Mouse (Mus musculus) gastrocnemius, adult 18-20 months (tissue): ENCODE data around the gene Nudcd3. TPM values are rescaled to one million over a fixed set of nuclear protein-coding genes. Genes with fewer than 3 reads are reported as not detected.

Source experiments
- DNase-seq: peaks from one replicate; pipeline ENCODE4 v3.0.0; 2021; ENCODE audit warnings: low spot score
- long read RNA-seq, 2 experiments: library from polyadenylated mRNA; stranded (forward); transcript quantifications; one replicate each; pipeline ENCODE4 v2.0.0; 2021
- total RNA-seq, 2 experiments: library from RNA; stranded (reverse); gene quantifications; 2 replicates each; pipeline ENCODE4 v1.2.3; 2021

Gene Nudcd3
- total RNA-seq = 10 to 100 TPM; 65.0 to 70.0 TPM
- long read RNA-seq, experiment 1, transcript Nudcd3-201 (6 exons, 3,927 nt) = major isoform, 170 of 204 reads
- long read RNA-seq, experiment 1, partial matches to known transcripts = 5 of 204 reads
- long read RNA-seq, experiment 1, other reads (novel, unspliced or antisense) = 29 of 204 reads
- long read RNA-seq, experiment 2, transcript Nudcd3-201 (6 exons, 3,927 nt) = major isoform, 120 of 155 reads
- long read RNA-seq, experiment 2, partial matches to known transcripts = 25 of 155 reads
- long read RNA-seq, experiment 2, other reads (novel, unspliced or antisense) = 10 of 155 reads

DNA sequence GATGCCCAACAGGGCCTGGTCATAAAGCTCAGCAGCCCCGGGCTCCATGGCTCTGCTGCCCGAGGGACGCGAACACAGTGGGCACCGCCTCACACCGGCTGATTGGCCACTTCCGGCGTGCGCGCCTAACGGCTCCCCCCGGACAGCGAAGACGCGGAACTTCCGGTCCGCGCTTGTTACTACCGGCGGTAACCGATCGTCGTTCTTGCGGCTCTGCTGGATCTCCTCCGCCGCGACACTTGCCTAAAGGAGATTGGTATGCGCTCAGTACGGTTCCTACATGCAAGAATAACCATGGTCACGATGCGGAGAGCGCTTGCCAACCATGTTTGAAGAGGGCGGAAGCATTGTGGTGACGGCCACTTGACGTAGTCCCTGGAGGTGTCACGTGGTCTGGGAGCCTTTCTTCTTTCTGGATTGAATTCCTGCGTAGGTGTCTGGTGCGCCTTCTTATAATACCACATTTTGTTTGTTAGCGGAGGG lies at the start of gene Nudcd3:
Gene Nudcd3, minus strand, starts transcription at position 329 of the 483 bp plus-strand sequence.
- peak; percentile 90 for DNase-seq

GRCm38 (mm10) chr11:6244707-6245106 lies 44.5 kb upstream of the Nudcd3 start:
- no peak for DNase-seq

GRCm38 (mm10) chr11:6233025-6233424 lies 32.8 kb upstream of the Nudcd3 start:
- no peak for DNase-seq

GRCm38 (mm10) chr11:6230012-6230411 lies 29.8 kb upstream of the Nudcd3 start, which contains the start of gene Npc1l1:
Npc1l1 (minus strand) TSS chr11:6230143.
- DNase-seq = no peak

- no peak for DNase-seq
These were observed 24.5 kb upstream of the Nudcd3 start for GRCm38 (mm10) chr11:6224541-6225229.

DNA sequence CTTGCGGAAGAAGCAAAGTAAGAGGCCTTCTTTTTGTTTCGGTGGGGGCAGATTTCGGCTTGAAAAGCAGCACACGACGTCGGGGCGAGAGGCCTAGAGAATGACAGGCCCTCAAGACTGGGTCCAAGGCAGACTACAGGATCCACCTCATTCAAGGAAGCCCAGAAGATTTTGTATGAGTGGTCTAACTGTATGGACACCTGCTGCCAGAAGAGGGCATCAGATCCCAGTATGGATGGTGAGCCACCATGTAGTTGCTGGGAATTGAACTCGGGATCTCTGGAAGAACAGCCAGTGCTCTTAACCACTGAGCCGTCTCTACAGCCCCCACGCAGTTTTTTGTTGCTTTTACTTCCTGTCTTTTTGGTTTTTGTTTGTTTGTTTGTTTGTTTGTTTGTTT lies 22.0 kb upstream of the Nudcd3 start:
- DNase-seq = no peak

- no peak for DNase-seq
These were observed 19.8 kb upstream of the Nudcd3 start for GRCm38 (mm10) chr11:6219967-6220366.

- DNase-seq = no peak
These were observed 18.1 kb upstream of the Nudcd3 start for GRCm38 (mm10) chr11:6218189-6218896.

DNA sequence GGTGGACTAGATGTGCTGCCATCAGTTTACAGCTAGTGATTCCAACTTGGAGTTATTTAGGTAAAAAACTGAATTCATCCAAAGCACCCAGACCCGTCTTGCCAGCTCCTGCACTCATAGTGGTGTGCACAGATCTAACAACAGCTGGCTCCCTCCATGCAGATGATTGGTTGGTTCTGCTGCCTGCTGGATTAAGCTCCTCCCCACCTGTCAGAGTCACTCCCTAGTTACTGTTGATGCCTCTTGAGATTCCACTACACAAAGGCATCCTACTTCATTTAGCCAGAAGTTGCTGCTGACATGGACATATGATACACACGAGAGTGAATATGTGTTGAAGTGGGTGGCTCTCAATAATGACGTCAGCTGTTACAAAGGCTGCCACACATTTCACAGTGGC lies 16.6 kb upstream of the Nudcd3 start:
- no peak for DNase-seq

- no peak for DNase-seq
These were observed 7.9 kb upstream of the Nudcd3 start for GRCm38 (mm10) chr11:6208158-6208557.

- no peak for DNase-seq
These were observed 6.9 kb upstream of the Nudcd3 start for GRCm38 (mm10) chr11:6207090-6207489.

DNA sequence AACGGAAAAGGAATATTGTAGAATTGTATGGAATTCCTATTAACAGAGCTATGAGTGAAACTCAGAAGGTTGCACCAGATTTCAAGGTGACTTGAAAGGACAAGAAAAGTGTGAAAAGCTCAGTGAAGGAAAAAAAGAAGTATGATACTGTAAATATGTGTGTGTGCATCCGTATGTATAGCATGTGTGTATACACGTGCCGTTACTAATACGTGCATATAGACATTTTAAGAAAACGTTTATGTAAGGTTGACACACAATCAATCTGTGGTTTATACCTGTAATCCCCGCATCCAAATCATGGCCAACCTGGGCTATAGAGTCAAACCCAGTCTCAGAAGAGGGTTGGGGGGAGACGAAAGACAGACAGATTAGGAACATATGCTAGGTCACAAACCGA lies 355 bp upstream of the Nudcd3 start:
- DNase-seq = no peak

DNA sequence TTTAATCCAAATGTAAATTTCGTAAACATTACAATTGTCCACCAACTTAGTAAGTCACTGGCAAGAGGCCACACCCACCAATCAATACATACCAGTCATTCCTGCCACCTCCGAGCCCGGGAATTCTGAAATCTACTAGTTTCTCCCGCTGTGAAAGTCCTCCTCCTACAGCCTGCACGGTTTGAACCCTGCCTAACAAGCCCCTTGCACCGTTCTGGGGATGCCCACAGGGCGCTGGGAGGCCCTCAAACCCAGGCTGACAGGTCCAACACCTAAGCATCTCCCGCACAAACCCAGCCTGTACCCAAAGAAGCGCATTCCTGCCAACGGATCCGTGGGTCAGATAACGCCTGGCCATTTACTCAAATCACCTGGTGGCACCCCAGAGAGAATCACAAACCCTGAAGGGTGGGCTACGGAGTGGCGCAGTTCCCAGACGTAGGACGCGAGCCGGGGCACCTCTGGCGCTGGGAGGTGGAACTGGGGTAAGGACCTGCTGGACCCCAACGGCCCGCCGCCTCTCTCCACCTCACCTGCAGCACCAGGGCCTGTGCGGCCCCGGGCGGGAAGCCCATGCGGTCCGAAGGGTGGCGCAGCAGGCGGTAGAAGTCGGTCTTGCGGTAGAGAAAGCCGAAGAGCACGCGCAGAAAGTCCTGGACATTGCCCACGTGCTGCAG lies 667 bp downstream of the Nudcd3 start, which contains the start of gene A730071L15Rik:
Gene A730071L15Rik, plus strand, starts transcription at position 620 of the 677 bp plus-strand sequence.
- DNase-seq = no peak

GRCm38 (mm10) chr11:6198449-6198848 lies 1.8 kb downstream of the Nudcd3 start:
- no peak for DNase-seq

DNA sequence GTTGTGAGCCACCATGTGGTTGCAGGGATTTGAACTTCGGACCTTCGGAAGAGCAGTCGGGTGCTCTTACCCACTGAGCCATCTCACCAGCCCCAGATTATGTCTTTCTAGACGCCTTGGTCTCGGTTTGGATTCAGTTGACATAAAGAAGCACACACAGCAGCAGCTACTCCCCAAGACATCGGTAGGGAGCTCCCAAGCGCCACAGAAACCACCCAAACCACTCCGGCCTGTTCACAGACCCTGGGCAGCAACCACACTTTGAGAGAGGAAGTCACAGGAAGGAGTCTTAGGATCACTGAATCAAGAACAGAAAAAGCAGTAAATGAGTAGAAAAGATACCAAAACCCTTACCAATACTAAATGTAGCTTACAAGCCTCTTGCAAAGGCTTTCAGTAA lies 3.4 kb downstream of the Nudcd3 start:
- DNase-seq = no peak

GRCm38 (mm10) chr11:6187878-6188277 lies 12.3 kb downstream of the Nudcd3 start:
- peak; percentile 96 for DNase-seq

DNA sequence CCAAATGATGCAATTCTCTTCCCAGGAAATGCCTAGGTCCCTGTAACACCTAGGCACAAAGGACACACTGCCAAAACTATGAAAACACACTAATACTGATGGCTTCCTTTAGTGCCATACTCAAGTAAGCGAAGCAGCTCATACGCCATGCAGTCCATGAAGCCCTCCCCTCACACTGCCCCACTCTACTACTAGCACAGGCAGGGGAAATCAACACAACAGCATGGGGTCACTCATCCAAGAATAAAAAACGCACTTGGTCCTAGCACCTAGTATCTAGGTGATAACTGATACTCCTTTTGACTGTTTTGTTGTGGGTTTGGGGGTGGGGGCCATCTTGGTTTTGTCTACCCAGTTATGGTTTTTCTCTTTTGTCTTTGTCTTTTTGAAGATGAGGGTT lies 12.8 kb downstream of the Nudcd3 start:
- DNase-seq = no peak

DNA sequence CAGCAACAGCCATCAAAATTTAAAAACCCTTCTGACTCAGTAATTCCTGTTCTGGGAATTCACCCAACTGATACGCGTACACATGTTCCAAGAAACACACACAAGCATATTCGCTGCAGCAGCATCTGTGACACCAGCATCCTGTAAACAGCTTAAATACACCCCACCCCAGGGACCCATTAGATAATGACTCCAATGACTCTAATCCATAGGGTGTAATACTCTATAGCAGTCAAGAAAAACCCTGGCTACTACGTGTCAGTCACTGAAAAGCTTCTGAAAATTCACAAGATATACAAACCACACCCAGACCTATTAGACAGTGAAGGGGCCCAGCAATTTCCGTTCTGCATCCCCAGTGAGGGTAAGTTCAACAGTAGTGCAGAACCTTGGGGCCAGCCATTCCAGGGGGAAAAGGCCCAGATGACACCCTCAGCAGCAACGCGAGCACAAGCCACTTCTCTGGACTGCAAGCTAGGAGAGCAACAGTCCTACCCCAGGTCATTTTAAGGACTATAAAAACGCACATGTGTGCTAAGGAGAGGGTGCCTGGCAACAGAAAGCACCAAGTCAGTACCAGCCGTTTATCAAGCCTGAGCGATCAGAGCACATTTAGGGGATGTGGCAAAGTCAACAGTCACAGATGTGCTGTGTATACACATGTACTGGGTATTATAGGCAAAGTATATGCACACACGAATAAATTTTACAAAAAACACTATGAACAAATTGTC lies 15.8 kb downstream of the Nudcd3 start:
- no peak for DNase-seq

GRCm38 (mm10) chr11:6183246-6183645 lies 17.0 kb downstream of the Nudcd3 start:
- no peak for DNase-seq

DNA sequence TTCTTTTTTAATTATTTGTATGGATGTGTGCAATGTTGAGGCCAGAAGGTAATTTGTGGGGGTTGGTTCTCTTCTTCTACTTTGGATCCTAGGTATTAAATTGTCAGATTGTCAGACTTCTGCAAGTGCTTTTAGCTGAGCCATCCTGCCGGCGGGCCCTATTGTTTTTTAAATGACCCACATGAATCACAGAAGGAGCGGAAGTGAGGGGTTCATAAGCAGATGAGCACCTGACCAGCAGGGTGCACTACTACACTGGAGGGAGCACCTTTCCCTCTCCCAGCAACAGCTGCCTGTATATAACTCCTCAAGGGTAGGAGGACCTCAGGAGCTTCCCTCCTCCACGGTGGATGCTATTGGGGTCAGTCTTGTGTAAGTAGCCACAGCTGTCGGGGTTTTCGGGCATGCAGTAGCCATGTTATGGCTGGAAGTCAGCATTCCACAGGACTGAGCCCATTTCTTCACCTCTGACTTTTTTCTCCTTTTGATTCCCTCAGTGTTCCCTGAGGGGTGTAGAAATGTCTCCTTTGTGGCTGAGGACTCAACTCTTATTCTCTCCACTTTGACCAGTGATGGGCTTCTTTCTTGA lies 19.3 kb downstream of the Nudcd3 start:
- DNase-seq = no peak
